Mouse (Mus musculus) thymus, adult 2 months (tissue): Measurements from ENCODE around the gene Fbp1.

Experiments
- CTCF ChIP-seq: fragments of 200-500 bp; IDR thresholded peaks from 2 replicates; pipeline ENCODE4 v1.5.1; 2012; ENCODE audit warnings: mild to moderate bottlenecking, control low read depth, low read length, moderate library complexity, borderline replicate concordance; ENCODE audit not compliant: control insufficient read depth, poor library complexity, insufficient read depth; ENCODE audit errors: extremely low read depth
- POLR2A ChIP-seq: fragments of 200-500 bp; IDR thresholded peaks from 2 replicates; pipeline ENCODE4 v1.6.1; 2012; ENCODE audit warnings: mild to moderate bottlenecking, low read length, control low read depth, moderate library complexity; ENCODE audit not compliant: control insufficient read depth, poor library complexity, insufficient read depth; ENCODE audit errors: extremely low read depth

GRCm38 (mm10) chr13:62882856-62883255 lies 5.2 kb downstream of the Fbp1 start:
- TF ChIP-seq POLR2A (no peak), CTCF (no peak)
